Mouse (Mus musculus) right cerebral cortex, postnatal 10 days (tissue): ENCODE measurements around the gene Dgkz.

Experiments used
- DNase-seq, 2 experiments: peaks; one replicate each; pipeline ENCODE4 v3.0.0; 2021; ENCODE audit warnings: low spot score in 2 of 2

Dgkz gene

GRCm38 (mm10) chr2:91996006-91996405, 20.3 kb upstream of the Dgkz start:
- no peak for DNase-seq

- no peak for DNase-seq
These were observed 17.7 kb upstream of the Dgkz start for GRCm38 (mm10) chr2:91993409-91993808.

GRCm38 (mm10) chr2:91989750-91990149, 14.1 kb upstream of the Dgkz start:
- DNase-seq: no peak

GRCm38 (mm10) chr2:91987542-91987941, 11.9 kb upstream of the Dgkz start:
- peak; percentile 81 to 90 for DNase-seq

DNA sequence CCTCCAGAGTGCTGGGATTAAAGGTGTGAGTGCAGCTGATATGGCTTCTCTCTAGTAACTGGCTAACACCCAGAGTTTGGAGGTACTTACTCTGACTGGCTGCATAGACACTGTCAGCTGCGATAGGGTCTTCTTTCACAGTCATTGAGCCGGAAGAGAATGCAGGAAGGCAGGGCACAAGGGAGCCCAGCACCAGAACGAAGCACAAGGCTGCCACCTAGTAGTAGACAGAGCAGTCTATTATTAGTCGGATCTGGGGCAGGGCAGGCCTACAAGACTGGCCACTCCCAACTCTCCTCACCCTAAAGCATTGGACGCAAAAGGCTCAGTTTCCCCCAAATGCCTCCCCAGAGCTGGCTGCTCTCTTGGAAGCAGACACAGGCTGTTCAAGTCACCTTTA, 10.4 kb upstream of the Dgkz start:
- DNase-seq: no peak

DNA sequence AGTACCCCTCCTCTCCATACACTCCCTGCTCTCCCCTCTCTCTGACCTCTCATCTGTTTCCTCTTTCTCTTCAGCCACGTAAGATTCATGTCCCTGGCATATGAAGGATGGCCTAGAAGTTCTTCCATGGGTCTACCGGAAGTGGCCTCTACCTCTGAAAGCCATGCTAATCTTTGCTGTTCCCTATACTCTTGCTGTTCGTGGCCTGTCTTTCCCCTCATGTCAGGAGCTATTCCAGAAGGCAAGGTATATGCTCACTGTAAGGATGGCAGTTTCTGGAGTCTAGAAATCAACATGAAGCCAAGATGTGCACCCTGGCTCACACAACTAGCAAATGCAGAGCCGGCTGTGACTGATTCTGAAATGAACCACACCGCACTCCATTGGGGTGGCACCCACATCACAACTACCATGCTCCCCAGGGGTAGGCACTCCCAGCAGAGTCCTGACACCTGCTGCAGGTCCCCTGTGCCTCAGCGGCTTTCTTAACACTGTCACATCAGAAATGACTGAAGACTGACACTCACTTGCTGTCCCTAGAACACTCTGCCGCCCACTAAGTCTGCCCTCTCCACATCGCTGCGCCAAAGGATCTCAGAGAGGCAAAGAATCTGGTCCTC, 9.4 kb upstream of the Dgkz start:
- DNase-seq: no peak

DNA sequence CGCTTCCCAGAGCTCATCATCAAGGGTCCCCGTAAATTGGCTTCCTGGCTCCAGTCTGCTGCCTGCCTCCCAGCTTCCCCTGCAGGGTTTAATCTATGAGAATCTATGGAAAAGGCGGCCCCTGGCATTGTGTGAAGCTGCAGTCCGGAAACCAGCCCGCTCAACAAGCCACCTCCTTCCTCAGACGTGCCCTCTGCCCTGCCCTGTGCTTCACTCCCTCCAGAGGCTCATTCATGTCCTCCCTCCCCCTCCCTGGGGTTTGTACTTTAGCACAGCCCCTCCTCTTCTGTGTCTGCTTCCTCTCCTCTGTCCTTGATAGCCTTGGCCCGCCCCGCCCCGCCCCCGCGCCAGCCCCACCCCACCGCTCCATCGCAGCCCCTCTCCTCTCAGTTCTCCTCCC, 8.8 kb upstream of the Dgkz start:
- no peak for DNase-seq

- no peak for DNase-seq
These were observed 5.2 kb upstream of the Dgkz start for GRCm38 (mm10) chr2:91980830-91981229.

GRCm38 (mm10) chr2:91980245-91980644, 4.6 kb upstream of the Dgkz start:
- no peak for DNase-seq

DNA sequence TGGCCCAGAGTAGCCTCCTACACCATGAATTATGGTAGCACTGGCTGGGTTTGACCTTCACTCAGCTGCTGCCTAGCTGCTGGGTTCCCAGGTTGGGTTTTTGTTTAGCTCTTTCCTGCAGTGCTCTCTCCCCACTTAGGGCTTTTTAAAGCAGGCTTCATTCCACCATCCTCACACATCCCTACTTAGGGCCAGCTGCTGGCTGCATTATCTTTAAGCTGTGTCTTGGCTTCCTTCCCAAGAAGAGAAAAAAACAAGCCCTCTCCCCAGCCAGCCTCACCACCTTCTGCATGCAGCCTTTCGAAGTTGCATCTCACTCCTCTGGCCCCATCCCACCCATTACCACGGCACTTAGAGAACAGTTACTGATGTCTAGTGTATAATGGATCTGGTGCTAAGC, 2.9 kb upstream of the Dgkz start:
- no peak for DNase-seq

DNA sequence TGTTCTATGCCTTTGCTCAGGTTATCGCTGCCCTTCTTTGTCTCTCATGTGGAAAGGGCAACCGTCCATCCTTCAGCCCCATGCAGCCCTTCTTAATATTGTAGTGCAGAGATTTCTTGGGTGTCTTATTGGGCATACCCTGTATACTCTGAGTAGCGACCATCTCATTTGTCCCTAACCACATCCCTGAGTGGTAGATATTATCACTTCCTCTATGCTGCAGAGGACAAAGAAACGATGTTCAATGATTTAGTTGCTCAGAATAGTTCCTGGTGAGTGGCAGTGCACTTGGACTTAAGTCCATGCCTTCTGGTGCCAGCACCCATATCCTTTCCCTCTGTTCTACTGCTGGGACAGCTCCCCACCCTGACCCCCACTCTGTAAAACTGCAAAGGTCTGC, 2.3 kb upstream of the Dgkz start:
- DNase-seq: no peak

- no peak for DNase-seq
These were observed 2.1 kb downstream of the Dgkz start for GRCm38 (mm10) chr2:91973416-91974135.

DNA sequence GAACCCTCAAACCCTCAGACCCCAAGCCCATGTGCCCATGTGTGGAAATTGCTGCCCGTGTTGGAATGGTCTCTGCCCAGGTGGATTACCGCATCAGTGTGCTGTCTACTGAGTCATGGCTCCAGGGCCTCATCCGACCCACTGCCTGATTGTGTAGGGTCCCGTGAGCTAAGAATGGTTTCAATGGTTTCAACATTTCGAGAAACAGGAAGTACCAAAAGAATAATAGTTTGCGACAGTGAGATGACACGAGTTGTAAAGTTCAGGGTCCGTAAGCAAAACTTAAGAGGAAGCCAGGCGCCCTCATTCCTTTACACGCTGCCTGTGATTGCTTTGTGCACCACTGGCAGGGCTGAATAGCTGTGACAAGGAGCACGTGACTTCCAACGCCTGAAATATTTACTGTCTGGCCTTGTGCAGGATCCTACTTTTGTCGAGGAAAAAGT, 3.5 kb downstream of the Dgkz start:
- DNase-seq: no peak

- peak; percentile 83 to 84 for DNase-seq
These were observed 4.2 kb downstream of the Dgkz start for GRCm38 (mm10) chr2:91971231-91972097.

- DNase-seq: no peak
These were observed 7.7 kb downstream of the Dgkz start for GRCm38 (mm10) chr2:91967962-91968361.

DNA sequence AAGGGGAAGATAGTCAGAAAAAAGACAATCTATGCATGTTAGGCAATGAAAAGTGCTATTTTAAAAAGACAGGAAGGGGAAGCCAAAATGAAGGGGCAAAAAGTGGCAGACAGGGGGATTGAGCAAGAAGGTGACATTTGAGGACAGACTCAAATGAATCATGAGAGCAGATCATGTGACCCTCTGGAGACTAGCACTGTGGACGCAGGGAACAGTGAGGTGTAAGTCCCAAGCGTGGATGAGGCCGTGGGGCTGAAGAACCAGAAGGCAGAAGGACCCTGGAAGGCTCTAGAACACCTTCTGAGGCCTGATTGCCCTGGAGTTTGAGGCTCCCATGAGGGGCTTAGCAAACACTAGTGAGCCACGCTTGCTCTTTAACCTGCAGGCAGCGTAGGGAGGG, 9.3 kb downstream of the Dgkz start:
- no peak for DNase-seq

DNA sequence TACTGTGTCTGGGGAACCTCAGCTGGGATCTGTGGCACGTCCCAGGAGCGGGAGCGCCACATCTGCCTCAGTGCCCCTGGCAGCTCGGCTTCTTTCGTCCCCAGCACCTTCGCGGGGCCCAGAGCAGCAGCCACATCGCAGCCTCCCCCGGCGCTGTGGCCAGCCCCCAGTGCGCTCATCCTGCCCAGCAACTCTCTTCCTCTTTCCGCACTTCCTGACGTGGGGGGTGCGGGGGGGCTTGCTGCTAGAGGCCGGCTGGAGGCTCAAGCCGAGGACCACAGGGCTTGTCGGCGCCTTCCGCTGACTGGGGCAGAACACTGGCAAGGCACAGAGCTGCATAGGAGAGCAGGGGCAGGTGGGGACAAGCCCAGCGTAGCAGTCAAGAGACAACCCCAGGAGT, 10.2 kb downstream of the Dgkz start:
- DNase-seq: peak in 1 of 2 experiments; percentile 71

- DNase-seq: no peak
These were observed 11.0 kb downstream of the Dgkz start for GRCm38 (mm10) chr2:91964610-91965204.

- peak; percentile 94 to 95 for DNase-seq
These were observed 12.2 kb downstream of the Dgkz start for GRCm38 (mm10) chr2:91963443-91963932.

GRCm38 (mm10) chr2:91962864-91963401, 12.7 kb downstream of the Dgkz start:
- DNase-seq: no peak

- no peak for DNase-seq
These were observed 13.5 kb downstream of the Dgkz start for GRCm38 (mm10) chr2:91961901-91962761.
